Mouse (Mus musculus) inflammation-experienced regulatory T-cells, adult 6 months (primary cell): ENCODE data around the gene Efcab8. TPM values are rescaled to one million over a fixed set of nuclear protein-coding genes. Genes with fewer than 3 reads are reported as not detected.
"Not testable (repeated sequence)": the region's sequence is repeated elsewhere in the genome, so short reads cannot be mapped to it uniquely, and the experiment has no call there.

ENCODE experiments used
- ATAC-seq: one replicate; pipeline ENCODE4 v1.8.0; 2017
- polyA plus RNA-seq, 3 experiments: library from polyadenylated mRNA; unstranded; fragments of 100-300 nt; shearing (Covaris generic); gene quantifications; one replicate each; pipeline ENCODE4 v1.2.1; 2017

The Efcab8 gene
- polyA plus RNA-seq, 3 experiments from 2014 or later: 0.21 to 0.38 TPM; not detected in 1

DNA sequence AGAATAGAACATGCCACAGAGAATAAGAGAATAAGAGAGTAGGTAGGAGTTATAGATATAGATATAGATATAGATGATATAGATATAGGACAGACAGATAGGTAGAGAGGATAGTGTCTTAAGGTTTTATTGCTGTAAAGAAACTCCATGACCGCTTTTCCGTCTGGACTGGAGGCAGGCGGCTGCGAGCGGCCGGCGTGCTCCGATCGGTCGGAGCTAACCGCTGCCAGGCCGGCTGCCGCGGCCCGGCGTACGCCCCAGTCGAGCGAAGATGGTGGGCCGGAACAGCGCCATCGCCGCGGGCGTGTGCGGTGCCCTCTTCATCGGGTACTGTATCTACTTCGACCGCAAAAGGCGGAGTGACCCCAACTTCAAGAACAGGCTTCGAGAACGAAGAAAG is 46.2 kb downstream of the Efcab8 start:
- ATAC-seq: not testable (repeated sequence)

DNA sequence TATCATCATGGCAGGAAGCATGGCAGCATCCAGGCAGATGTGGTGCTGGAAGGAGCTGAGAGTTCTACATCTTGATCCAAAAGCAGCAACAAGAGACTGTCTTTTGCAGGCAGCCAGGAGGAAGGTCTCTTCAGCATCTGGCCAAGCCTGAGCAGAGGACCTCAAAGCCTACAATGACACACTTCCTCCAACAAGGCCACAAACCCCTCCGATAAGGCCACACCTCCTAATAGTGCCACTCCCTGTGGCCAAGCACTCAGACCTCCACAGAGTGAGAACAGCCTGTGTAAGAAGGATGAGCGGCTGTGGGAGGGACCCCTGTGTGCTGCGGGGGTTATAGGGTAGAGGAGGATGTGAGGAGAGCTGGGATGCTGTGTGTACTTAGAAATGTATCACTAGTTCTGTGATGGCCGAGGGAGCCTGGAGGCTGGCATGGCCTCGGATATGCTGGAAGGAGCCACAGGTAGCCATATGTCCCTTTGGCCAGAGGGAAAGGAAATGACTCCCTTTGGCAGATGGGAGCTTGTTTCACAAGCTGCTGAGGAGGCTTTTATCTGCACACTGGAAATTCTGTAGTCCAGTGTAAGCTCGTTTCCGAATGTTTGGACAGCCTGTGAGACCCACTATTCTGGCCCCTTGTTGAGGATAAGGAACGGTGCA is 47.6 kb downstream of the Efcab8 start:
- ATAC-seq: no peak

DNA sequence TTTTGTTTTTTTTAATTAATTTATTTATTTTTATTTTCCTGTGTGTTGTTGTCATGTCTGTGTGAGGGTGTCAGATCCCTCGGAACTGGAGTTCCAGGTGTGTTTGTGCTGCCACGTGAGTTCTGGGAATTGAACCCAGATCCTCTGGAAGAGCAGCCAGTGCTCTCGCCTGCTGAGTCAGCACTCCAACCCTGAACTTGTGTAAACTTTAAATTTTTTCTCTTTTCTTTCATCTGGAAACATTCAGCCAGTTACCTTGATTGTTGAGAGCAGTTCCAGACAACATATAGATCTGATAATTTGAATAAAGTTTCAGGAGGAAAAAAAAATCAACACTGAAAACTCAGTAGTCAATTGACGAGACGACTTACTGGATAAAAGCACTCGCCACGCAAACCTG is 49.0 kb downstream of the Efcab8 start:
- ATAC-seq: no peak

DNA sequence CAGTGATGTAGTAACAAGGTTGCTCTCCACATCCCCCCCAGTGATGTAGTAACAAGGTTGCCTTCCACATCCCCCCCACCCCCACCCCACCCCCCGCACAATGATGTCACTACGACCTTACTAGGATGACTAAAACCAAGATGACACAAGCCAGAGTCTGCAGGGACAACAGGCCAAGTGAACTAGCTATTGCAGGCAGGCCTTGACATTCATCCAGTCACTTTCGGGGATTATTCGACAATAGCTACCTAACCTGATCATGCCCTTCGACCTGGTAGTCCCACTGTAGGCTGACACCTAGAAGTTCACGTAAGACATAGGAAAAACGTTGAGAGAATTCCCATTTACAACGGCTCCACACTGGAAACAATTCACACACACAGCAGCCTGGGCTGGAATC is 53.6 kb downstream of the Efcab8 start:
- no peak for ATAC-seq

DNA sequence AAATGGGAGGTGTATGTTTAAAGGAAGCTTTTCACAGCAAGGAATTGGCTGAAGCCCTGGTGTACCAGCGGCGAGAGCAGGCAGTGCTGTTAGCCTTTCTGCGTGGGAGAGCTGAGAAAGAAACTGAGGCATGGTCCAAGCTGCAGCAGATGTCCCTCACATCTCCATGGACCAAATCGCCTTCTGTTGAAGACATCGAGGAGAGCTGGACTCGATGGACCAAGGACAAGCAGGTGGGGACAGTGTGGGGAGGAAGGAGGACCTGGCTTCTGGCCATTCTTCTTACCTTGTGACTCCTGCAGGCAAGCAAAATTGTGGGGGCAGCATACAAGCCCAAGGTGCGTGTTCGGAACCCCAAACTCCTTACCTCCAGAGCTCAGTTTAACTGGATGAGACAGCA is 63.1 kb downstream of the Efcab8 start:
- no peak for ATAC-seq

DNA sequence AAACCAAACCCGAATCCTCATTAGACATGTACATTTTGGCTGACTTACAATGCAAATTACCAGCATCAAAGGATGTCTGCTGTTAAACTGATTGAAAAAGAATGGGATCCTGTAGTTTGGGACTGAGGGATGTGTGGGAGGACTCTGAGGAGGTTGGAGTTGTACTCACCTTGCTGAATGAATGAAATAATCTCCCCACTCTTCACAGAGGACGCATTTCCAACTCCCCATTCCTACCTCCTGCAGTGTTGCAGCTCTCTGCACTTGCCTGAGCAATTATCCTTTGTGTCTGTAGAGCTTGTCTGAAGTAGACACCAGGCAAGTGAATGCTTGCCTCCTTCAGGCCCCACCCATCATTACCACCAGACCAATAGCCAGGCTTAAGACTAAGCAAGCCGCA is 68.7 kb downstream of the Efcab8 start:
- ATAC-seq: no peak

DNA sequence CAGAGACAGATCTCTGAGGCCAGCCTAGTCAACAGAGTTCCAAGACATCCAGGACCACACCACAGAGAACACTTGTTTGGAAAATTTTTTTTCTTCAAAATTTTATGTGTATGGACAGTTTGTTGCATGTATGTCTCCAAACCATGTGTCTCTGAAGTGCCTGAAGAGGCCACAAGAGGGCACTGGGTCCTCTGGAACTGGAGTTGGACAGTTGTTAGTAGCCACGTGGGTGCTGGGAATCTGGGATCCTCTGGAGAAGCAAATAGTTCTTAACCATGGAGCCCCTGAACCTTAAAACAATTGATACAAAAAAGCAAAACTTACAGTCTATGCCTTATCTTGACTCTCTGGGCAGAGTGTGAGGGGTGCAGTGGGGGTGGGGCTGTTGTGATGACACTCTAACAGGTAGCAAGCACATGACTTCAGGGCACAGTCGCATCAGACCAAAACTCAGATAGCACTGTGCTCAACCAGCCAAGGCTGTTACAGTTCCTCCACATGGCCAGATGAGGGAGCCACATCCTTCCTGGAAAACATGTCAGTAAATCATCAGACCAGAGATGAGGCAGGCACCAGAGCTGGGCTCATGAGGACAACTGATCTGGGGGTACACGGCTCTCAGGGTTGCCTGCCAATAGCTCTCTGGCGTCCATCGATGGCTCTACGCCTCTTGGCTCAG is 70.8 kb downstream of the Efcab8 start:
- no peak for ATAC-seq

DNA sequence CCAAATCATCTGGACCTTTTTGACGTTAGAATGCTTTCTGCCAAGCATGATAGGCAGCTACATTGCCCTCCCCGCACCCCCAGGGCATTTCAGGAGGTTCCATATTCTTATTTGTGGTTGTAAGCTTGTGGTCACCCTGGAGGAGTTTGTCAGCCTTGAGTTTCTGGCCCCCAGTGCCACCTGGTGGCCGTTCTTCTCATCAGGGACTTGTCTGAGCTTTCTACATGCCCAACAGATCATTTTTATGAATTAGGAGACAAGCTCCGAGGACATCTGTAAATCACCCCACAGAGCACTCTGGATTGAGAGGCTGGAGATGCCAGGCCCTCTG is 71.3 kb downstream of the Efcab8 start:
- no peak for ATAC-seq

DNA sequence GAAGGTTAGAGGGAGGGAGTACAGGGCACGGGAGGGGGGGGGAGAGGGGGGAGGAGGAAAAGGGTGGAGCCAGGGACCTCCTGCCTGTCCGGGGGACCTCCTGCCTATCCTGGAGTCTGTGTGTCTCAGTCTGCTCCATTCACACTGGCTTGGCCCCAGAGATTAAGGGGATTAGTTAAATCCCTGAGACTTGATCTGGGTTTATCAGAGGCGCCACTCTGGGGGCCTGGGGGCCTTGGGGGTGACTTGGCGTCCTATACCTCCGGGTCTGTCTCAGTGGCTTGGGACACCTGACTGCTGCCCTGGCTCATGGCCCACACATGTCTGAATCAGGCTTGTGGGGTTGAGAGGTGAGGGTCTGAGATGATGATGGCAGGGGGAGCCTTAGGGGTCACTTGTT is 73.8 kb downstream of the Efcab8 start:
- ATAC-seq: no peak

DNA sequence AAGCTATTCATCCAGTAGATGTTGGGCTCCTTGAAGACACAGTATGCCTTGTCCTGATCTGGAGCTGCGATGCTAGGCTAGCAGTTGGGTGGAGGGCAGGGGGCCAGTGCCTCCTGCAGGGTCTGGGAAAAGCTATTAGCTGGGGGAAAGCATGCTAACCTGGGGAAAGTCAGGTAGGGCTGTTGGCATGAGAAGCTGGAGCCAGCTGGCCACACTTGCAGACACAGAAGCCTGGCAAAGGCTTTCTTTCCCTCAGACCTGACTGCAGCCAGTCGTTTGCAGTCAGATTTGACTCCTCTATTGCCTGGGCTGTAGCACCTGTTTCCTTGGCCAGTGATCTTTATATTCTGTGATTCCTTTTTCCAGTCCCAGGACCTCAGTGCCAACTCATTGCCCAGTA is 79.8 kb downstream of the Efcab8 start:
- ATAC-seq: no peak

DNA sequence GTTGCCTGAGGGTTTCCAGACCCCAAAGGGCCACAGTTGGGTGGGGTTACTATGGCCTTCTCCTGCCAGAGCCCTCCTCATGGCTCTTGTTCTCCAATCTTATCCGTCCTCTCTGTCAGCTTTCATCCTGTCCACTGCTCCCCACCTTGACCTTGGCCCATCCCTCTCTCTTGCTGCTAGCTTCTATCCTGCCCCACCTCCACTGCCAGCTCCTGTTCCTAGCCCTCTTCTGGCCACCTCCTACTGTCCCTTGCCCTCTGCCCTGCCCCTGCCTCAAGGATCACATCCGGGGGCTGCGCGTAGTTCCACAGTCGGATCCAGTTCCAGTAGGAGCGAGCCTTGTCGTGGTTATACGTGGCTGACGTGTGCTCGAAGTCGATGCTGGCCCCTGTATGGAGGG is 80.6 kb downstream of the Efcab8 start:
- no peak for ATAC-seq

DNA sequence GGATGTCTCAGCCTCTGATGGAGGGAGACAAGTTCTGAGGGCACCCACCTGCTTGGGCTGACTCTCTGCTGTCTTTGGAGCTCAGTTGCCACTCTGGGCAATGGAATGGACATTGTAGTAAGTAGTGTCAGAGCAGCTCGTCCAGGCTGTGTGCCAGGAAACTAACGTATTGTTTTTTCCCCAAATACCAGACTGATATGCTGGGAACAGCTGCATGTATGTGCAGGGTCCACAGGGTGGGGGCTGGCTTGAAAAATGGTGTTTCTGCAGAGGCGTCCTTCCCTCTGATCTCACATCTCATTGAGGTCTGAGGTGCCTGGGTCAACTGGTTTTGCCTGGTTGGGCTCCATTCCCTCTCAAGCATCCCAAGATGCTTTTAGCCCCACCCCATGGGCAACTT is 81.0 kb downstream of the Efcab8 start:
- no peak for ATAC-seq

DNA sequence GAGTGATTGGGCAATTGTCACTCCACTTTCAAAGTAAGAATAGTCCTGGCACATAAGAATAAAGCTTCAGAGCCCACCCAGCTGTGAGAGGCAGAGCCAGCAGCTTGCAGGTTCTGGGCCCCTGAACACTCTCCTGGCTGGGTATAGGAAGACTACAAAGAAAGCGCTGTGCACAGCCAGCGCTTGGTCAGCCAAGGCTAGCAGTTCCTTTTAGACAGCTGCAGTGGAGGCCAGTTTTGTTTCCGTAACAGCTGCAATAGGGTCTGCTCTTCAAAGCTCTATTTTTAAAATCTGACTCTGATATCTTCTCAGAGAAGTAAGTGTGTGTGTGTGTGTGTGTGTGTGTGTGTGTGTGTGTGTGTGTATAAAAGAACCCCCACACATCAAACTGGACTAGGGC is 82.2 kb downstream of the Efcab8 start:
- no peak for ATAC-seq

DNA sequence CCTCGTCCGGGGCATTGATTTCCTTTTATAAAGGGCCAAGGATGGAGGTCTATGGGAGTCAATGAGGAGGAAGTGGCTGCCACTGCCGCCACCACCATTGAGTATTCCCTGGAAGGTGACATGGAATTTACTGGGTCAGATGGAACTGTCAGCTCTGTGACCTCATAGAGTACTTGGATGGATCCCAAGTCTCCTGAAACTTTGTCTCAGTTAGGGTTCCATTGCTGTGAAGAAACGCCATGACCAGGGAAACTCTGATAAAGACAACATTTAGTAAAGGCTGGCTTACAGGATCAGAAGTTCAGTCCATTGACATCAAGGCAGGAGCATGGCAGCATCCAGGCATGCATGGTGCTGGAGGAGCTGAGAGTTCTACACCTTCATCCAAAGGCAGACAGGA is 91.3 kb downstream of the Efcab8 start, which contains the start of gene Sun5:
Gene Sun5, minus strand, starts transcription at position 101 of the 400 bp plus-strand sequence.
- ATAC-seq: no peak

DNA sequence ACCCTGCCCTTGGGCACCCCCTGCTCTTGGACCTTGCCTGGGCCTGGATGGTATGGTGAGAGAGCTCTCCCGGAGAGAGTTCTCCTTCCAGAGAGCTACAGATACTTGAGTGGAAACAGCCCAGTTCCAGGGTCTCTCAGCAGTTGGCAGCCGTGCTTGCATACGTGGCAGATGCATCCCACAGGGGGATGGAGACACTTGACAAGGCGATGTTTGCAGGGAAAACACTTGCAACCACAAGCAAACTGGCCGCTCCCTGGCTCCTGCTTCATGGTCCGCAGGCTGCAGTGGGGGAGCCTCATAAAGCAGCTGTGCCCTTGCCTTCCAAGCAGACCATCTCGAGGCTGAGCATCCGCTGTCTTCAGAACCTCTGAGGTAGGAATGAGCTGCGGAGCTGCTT is 95.0 kb downstream of the Efcab8 start, which contains the start of gene Bpifb2:
Gene Bpifb2, plus strand, starts transcription at position 301 of the 400 bp plus-strand sequence.
- no peak for ATAC-seq

Other genes starting within 250 kb of the Efcab8 start
- 1 to 10 TPM; 2.4 to 3.9 (median 2.4) TPM for gene Nol4l, start 250.0 kb upstream of the Efcab8 start, polyA plus RNA-seq
- 100 to 1,000 TPM; 102 to 138 (median 121) TPM for gene Commd7, start 147.2 kb upstream of the Efcab8 start, polyA plus RNA-seq
- 1 to 10 TPM; 1.5 to 4.8 (median 3.7) TPM for gene Dnmt3b, start 130.5 kb upstream of the Efcab8 start, polyA plus RNA-seq
- not detected for gene Dnmt3c, start 83.3 kb upstream of the Efcab8 start, polyA plus RNA-seq
- 100 to 1,000 TPM; 267 to 340 (median 269) TPM for gene Mapre1, start 38.7 kb upstream of the Efcab8 start, polyA plus RNA-seq
- gene Sun5, start 91.2 kb downstream of the Efcab8 start, polyA plus RNA-seq: not detected
- not detected for gene Bpifb2, start 95.1 kb downstream of the Efcab8 start, polyA plus RNA-seq
- not detected for gene Bpifb6, start 120.5 kb downstream of the Efcab8 start, polyA plus RNA-seq
- gene Bpifb3, start 138.3 kb downstream of the Efcab8 start, polyA plus RNA-seq: not detected
- not detected for gene Bpifb4, start 158.3 kb downstream of the Efcab8 start, polyA plus RNA-seq
- not detected for gene Bpifa6, start 195.0 kb downstream of the Efcab8 start, polyA plus RNA-seq
- gene Bpifa2, start 228.3 kb downstream of the Efcab8 start, polyA plus RNA-seq: not detected